Comparison of ENCODE assay signal across 10 mouse cellular contexts in genomic region chr13:95614757-95615156, GRCm38 (mm10). TPM values are rescaled to one million over a fixed set of nuclear protein-coding genes. Genes with fewer than 3 reads are reported as not detected.
A peak's percentile ranks its signal among the peaks of the same experiment; 100 is the strongest.
DNase-seq lines count a peak whose midpoint lies in the region; ATAC-seq lines count a peak whose summit lies in the region.
"Had no signal": no experiment of that assay in that cellular context is flagged by ENCODE, and none has a peak within 500 bp of the region (broad histone marks: within the 10 kb centered on the region; RNA-seq: fewer than 3 reads in every experiment).

No protein-coding gene starts in this region.

- no peak overlapping the region; the same call in 1 of the 2 replicates for H3K9ac ChIP-seq in lung, embryonic 15.5 days
- H3K9ac ChIP-seq in embryonic facial prominence, embryonic 14.5 days (ENCODE audit: low read depth, low read length), result no peak overlapping the region
- H3K9ac ChIP-seq in liver, embryonic 15.5 days, result 0 out of 2 replicates have a peak overlapping the region, but pooled peaks have one; percentile 5

- 0 out of 2 replicates have a peak overlapping the region, but pooled peaks have one; percentile 3 for H3K4me2 ChIP-seq in lung, embryonic 15.5 days
- 0 out of 2 replicates have a peak overlapping the region, but pooled peaks have one; percentile 2 for H3K4me2 ChIP-seq in embryonic facial prominence, embryonic 14.5 days (ENCODE audit: low read depth, low read length)
- H3K4me2 ChIP-seq in liver, embryonic 15.5 days, result peak overlapping the region; percentile 90

- H3K36me3 ChIP-seq in lung, embryonic 15.5 days, result peaks cover 9% of the 10 kb centered on the region; the same call in 1 of the 2 replicates
- H3K36me3 ChIP-seq in embryonic facial prominence, embryonic 14.5 days (ENCODE audit: control insufficient read depth, insufficient read depth, low read length), result peaks cover 6% of the 10 kb centered on the region; the same call in 1 of the 2 replicates
- peaks cover 41% of the 10 kb centered on the region for H3K36me3 ChIP-seq in liver, embryonic 15.5 days (replicated peaks)

- no peaks in the 10 kb centered on the region for H3K27me3 ChIP-seq in lung, embryonic 15.5 days
- H3K27me3 ChIP-seq in embryonic facial prominence, embryonic 14.5 days (replicated peaks; ENCODE audit: control insufficient read depth, insufficient read depth, low read length), result no peaks in the 10 kb centered on the region
- peaks cover 7% of the 10 kb centered on the region for H3K27me3 ChIP-seq in liver, embryonic 15.5 days

- intact Hi-C loops in heart, postnatal 36 days (cut with DNase I), result no loop called here

- no peak for ATAC-seq in lung, embryonic 15.5 days (ENCODE audit: borderline replicate concordance, extremely low read depth, low FRiP score, low TSS enrichment)
- no peak for ATAC-seq in embryonic facial prominence, embryonic 14.5 days (ENCODE audit: low read depth)
- ATAC-seq in liver, embryonic 15.5 days (ENCODE audit: insufficient read depth), result no peak

- DNase-seq in heart, adult 18-20 months, result peak; percentile 22 to 30
- no peak for DNase-seq in heart, postnatal 36 days
- DNase-seq in lung, postnatal 36 days, result no peak
- DNase-seq in embryonic facial prominence, embryonic 14.5 days (ENCODE audit: low spot score), result no peak
- DNase-seq in spleen, adult 12 weeks (ENCODE audit: low spot score), result no peak
- DNase-seq in right cerebral cortex, postnatal 4 days, result no peak
- DNase-seq: cerebellum, postnatal 25 days; right cerebral cortex, adult 18-20 months had no signal

- H3K4me1 ChIP-seq in lung, embryonic 15.5 days, result peaks cover 50% of the 10 kb centered on the region
- H3K4me1 ChIP-seq in embryonic facial prominence, embryonic 14.5 days (ENCODE audit: control insufficient read depth, insufficient read depth, low read length), result peaks cover 18% of the 10 kb centered on the region
- peaks cover 75% of the 10 kb centered on the region for H3K4me1 ChIP-seq in liver, embryonic 15.5 days (replicated peaks)

- WGBS in lung, embryonic 15.5 days, result 59% methylated on average over 6 of the region's 6 CpGs
- 44% methylated on average over 6 of the region's 6 CpGs for WGBS in embryonic facial prominence, embryonic 14.5 days
- 50% methylated on average over 6 of the region's 6 CpGs for WGBS in liver, embryonic 15.5 days (ENCODE audit: insufficient replicate concordance)

- no peak overlapping the region for H3K27ac ChIP-seq in lung, embryonic 15.5 days
- no peak overlapping the region for H3K27ac ChIP-seq in embryonic facial prominence, embryonic 14.5 days (replicated peaks; ENCODE audit: low read depth, low read length)
- peak overlapping the region; percentile 35 for H3K27ac ChIP-seq in liver, embryonic 15.5 days (replicated peaks)

- no peak overlapping the region for H3K4me3 ChIP-seq in lung, embryonic 15.5 days
- no peak overlapping the region for H3K4me3 ChIP-seq in embryonic facial prominence, embryonic 14.5 days (ENCODE audit: low read depth, low read length)
- H3K4me3 ChIP-seq in liver, embryonic 15.5 days (replicated peaks), result 0 out of 2 replicates have a peak overlapping the region, but pooled peaks have one; percentile 85

- no peaks in the 10 kb centered on the region for H3K9me3 ChIP-seq in lung, embryonic 15.5 days
- no peaks in the 10 kb centered on the region for H3K9me3 ChIP-seq in embryonic facial prominence, embryonic 14.5 days (ENCODE audit: control insufficient read depth, low read length)
- H3K9me3 ChIP-seq in liver, embryonic 15.5 days (replicated peaks), result no peaks in the 10 kb centered on the region

RNA-seq across cellular contexts. Expression of gene F2r, which starts 3.5 kb away (rescaled TPM):
- total RNA-seq in heart, adult 18-20 months (2021), result 10 to 100 TPM; 20.6 to 22.6 TPM
- total RNA-seq in heart, postnatal 36 days (2021), result 10 to 100 TPM; 20.0 to 25.3 TPM
- 106 and 114 TPM in 2 replicates for polyA plus RNA-seq in lung, embryonic 15.5 days (2015; fragmentation: Nextera tagmentation; extraction: Ambion mirVana)
- 63.4 and 75.4 TPM in 2 replicates for polyA plus RNA-seq in embryonic facial prominence, embryonic 14.5 days (2014; fragmentation: Nextera tagmentation; extraction: Ambion mirVana)
- polyA plus RNA-seq in liver, embryonic 15.5 days (2015; fragmentation: Nextera tagmentation; extraction: Ambion mirVana), result 32.3 and 35.9 TPM in 2 replicates

Comparison
In these comparisons a context has a peak if more than half of its experiments do, and no peak if none do; other contexts are left out.
1. DNase-seq: peak in heart, adult 18-20 months (2 of 2); none in heart, postnatal 36 days (0 of 2), lung, postnatal 36 days (single experiment), embryonic facial prominence, embryonic 14.5 days (single experiment), spleen, adult 12 weeks (single experiment) and right cerebral cortex, postnatal 4 days (single experiment).
2. H3K4me2 ChIP-seq: peak in every context shown above with its lines; median percentile 90 in liver, embryonic 15.5 days; 3 in lung, embryonic 15.5 days; 2 in embryonic facial prominence, embryonic 14.5 days.